Mouse (Mus musculus): Measurements from ENCODE around the gene Fam110a.

Fam110a gene

GRCm38 (mm10) chr2:151970191-151971172 lies 9.5 kb downstream of the Fam110a start:
- DNase-seq (ENCODE audit: low spot score): peak; percentile 75

DNA sequence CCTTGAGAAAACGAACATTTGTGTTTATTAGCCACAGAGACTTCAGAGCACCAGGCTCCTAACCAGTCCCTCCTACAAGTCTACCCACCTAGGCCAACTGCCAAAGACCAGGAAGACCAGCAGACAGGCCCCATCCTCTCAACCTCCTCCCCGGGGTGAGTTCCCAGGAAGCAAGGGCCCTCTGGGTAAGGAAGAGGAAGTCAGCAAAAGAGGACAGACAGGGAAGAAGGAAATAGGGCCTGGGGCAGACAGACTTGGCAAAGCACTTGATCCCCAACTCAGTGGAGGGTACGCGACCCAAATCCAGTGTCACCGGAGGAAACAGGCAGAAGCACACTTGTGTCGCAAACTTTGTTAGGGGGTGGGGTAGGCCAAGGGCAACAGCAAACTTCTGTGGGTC lies 10.6 kb downstream of the Fam110a start:
- no peak for DNase-seq (ENCODE audit: low spot score)

- no peak for DNase-seq (ENCODE audit: low spot score)
Observed at GRCm38 (mm10) chr2:151968986-151969385, 11.0 kb downstream of the Fam110a start.

DNA sequence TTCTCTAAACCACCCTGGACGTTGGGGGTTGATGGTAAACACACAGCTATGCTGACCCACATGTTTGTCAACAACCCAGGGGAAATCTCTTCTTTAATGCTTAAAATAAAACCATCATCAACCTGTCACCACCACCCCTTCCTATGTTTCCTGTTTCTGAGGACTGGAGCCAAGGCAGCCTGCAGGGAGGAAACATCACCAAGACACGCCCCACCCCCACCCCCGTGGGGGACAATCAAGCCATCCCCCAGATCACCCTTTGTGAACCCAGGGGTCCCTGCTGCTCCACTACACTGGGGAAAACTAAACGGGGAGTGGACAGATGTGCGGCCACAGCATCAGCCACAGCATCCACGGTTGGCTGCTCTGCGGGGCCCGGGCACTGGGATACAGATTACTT lies 11.6 kb downstream of the Fam110a start:
- no peak for DNase-seq (ENCODE audit: low spot score)

- DNase-seq (ENCODE audit: low spot score): no peak
Observed at GRCm38 (mm10) chr2:151967792-151968191, 12.2 kb downstream of the Fam110a start.

- DNase-seq (ENCODE audit: low spot score): no peak
Observed at GRCm38 (mm10) chr2:151967176-151967750, 12.8 kb downstream of the Fam110a start.

DNA sequence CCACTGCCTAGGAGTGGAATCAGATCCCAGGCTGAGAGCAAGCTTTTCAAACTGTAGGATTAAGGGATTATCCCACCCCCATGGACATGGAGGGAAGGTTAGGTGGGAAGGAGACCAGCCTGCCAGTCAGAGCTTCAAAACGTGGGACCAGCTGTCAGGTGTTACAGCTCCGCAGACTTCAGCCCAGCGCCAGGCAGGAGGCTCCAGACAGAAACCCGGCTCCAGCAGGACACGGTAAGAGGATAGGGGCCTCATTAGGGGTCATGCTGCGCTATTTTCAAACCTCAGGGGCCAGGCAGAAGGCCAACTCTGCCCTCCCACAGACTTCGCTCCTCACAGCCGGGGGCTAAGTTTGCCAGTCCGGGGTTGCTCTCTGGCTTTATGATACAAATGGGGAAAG lies 16.0 kb downstream of the Fam110a start:
- DNase-seq (ENCODE audit: low spot score): no peak

- no peak for DNase-seq (ENCODE audit: low spot score)
Observed at GRCm38 (mm10) chr2:151963319-151963718, 16.7 kb downstream of the Fam110a start.

DNA sequence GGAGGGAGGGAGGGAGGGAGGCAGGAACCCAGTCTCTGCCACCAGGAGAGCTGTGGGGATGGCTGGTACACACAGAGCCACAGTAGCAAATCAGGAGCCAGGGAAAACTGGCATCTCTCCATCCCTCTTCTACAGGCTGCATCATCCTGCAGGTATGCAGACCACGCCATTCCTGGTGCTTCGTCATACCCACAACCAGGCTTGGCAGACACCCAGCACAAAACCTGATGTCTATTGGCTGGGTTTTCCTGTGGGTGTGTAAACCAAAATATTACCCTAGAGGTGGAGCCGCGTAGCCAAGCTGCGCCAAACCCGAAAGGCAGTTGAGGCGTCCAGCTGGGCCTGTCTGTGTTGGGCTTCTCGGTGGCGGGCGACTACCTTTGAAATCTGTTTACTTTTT lies 17.5 kb downstream of the Fam110a start:
- no peak for DNase-seq (ENCODE audit: low spot score)

DNA sequence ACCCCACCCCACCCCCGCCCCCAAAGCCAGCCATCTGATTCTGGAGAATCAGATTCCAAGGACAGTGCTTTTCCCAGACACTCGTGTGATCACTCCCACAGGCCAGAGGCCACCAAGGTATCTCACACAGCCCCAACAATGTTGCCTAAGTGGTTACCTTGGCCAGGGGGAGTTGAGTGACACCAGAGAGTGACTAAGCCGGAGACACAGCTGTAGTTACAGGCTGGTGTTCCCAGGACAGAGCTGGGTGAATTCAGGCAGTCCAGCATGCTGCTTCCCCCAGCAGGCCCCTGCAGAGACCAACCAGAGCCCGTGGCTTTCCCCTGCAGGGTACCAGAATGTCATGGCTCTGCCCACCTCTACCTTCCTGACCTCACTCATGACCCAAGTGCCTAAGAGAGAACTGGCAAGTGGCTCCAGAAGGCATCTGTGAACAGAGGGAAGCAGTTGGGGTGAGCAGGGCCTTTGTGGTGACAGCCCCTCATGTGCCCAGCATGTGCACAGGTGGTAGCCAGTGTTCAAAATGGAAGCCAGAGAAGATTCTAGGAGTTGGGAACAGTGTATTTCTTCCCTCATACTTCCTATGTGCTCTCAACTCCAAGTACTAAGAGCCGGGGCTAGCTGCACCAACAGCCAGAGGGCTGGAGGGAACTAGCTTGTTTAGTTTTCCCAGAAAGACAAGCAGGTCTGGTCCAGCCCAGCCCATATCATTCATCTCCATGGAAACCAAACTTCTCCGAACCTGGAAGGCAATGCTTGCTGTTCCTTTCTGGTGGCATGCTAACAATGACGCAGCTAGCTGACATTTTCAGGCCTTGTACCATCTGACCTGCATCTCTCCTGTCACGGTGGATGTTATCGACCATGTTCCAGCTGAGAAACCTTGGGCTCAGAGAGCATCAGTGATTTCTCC lies 18.5 kb downstream of the Fam110a start:
- no peak for DNase-seq (ENCODE audit: low spot score)

DNA sequence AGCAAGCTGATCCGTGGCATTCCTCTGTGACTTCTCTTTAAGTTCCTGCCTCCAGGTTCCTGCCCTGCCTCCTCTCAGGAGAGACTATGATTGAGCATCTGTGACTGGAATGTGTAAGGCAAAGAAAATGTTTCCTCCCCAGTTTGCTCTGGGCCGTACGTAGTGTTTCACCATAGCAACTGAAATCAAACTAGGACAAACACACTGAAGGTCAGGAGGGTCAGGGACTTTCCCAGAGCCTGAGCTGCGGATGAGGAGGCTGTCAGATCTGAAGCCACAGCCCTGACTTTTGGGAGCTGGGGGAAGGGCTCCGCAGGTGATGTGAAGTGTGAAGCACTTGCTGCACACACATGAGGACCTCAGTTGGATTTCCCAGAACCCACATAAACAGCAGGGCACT lies 20.7 kb downstream of the Fam110a start:
- peak; percentile 80 for DNase-seq (ENCODE audit: low spot score)

- no peak for DNase-seq (ENCODE audit: low spot score)
Observed at GRCm38 (mm10) chr2:151956500-151957137, 23.4 kb downstream of the Fam110a start.

DNA sequence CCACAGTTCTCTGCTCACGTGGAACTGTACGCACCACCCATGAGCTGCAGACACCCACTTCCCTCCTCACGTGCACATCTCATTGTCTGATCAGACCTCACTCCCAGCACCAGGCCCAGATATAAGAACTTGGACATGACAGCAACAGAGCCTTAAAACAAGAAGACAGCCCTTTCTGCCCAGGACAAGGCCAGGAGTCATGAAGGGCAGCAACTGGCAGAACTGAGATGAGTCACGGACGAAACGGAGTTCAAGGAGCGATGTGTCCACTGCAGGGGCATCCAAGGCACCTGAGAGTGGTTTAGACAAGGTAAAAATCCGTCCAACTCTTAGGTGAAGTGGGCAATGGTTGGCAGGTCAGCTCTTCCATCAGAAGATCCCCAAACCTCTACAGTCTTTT lies 26.4 kb downstream of the Fam110a start:
- DNase-seq (ENCODE audit: low spot score): no peak

- no peak for DNase-seq (ENCODE audit: low spot score)
Observed at GRCm38 (mm10) chr2:151949082-151949774, 30.8 kb downstream of the Fam110a start.

GRCm38 (mm10) chr2:151948311-151948710 lies 31.7 kb downstream of the Fam110a start:
- DNase-seq (ENCODE audit: low spot score): no peak

GRCm38 (mm10) chr2:151947617-151948016 lies 32.4 kb downstream of the Fam110a start:
- DNase-seq (ENCODE audit: low spot score): no peak

DNA sequence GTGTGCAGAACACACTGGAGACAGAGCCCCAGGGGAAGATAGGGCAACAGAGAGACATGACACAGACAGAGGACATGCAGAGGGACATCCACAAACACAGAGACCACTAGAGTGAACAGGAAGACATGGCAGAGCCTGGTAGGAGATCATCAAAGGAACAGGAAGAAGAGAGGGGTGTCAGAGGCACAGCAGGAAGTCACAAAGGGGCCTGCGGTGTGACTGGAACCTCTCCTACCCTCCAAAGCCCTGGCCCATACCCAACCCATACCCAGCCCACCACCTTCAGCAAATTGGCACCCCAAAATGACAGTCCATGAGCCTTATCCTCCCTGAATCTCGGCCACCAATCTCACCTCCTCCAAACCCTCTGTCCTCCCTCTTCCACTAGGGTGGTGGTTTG lies 35.9 kb downstream of the Fam110a start:
- no peak for DNase-seq (ENCODE audit: low spot score)

GRCm38 (mm10) chr2:151941269-151941668 lies 38.8 kb downstream of the Fam110a start:
- DNase-seq (ENCODE audit: low spot score): no peak

- DNase-seq (ENCODE audit: low spot score): no peak
Observed at GRCm38 (mm10) chr2:151939651-151940420, 40.2 kb downstream of the Fam110a start.

GRCm38 (mm10) chr2:151938780-151939200 lies 41.2 kb downstream of the Fam110a start:
- no peak for DNase-seq (ENCODE audit: low spot score)

Data from yolk sac, embryonic 10.5 days (tissue).